Mouse (Mus musculus) MEL (cell line): Measurements from ENCODE around the gene Rps25. TPM values are rescaled to one million over a fixed set of nuclear protein-coding genes. Genes with fewer than 3 reads are reported as not detected.

Experiments used
- CHD1 ChIP-seq: IDR thresholded peaks from 2 replicates; pipeline ENCODE4 v1.6.1; 2012; ENCODE audit warnings: low read depth, mild to moderate bottlenecking, inconsistent platforms, low read length, improper control_type of control experiment
- CHD2 ChIP-seq: IDR thresholded peaks from 2 replicates; pipeline ENCODE4 v1.6.1; 2011; ENCODE audit warnings: low read length, improper control_type of control experiment
- E2F4 ChIP-seq: IDR thresholded peaks from 2 replicates; pipeline ENCODE4 v1.6.1; 2011; ENCODE audit warnings: low read depth, low read length, improper control_type of control experiment, borderline replicate concordance
- ELF1 ChIP-seq: IDR thresholded peaks from 2 replicates; pipeline ENCODE4 v1.6.1; 2014; ENCODE audit warnings: low read depth, mild to moderate bottlenecking, inconsistent platforms, low read length, improper control_type of control experiment, moderate library complexity
- EP300 ChIP-seq, 2 experiments: IDR thresholded peaks; 2 replicates each; pipeline ENCODE4 v1.6.1; 2011; ENCODE audit warnings: improper control_type of control experiment in 2 of 2, low read length in 2 of 2, low read depth in 1 of 2, mild to moderate bottlenecking in 1 of 2
- GATA1 ChIP-seq: IDR thresholded peaks from 2 replicates; pipeline ENCODE4 v1.6.1; 2011; ENCODE audit warnings: low read depth, low read length, improper control_type of control experiment
- HCFC1 ChIP-seq: IDR thresholded peaks from 2 replicates; pipeline ENCODE4 v1.6.1; 2012; ENCODE audit warnings: low read depth, mild to moderate bottlenecking, inconsistent platforms, low read length, improper control_type of control experiment, moderate library complexity
- JUND ChIP-seq: IDR thresholded peaks from 2 replicates; pipeline ENCODE4 v1.6.1; 2011; ENCODE audit warnings: low read depth, mild to moderate bottlenecking, improper control_type of control experiment, low read length
- KAT2A ChIP-seq: conservative IDR thresholded peaks from 2 replicates; pipeline ENCODE4 v1.6.1; 2012; ENCODE audit warnings: low read depth, low read length, improper control_type of control experiment, inconsistent platforms
- MAFK ChIP-seq: IDR thresholded peaks from 2 replicates; pipeline ENCODE4 v1.6.1; 2011; ENCODE audit warnings: low read depth, mild to moderate bottlenecking, low read length, improper control_type of control experiment, borderline replicate concordance
- MAZ ChIP-seq: IDR thresholded peaks from 2 replicates; pipeline ENCODE4 v1.6.1; 2012; ENCODE audit warnings: low read depth, mild to moderate bottlenecking, inconsistent platforms, low read length, improper control_type of control experiment
- MYB ChIP-seq: IDR thresholded peaks from 2 replicates; pipeline ENCODE4 v1.6.1; 2011; ENCODE audit warnings: mild to moderate bottlenecking, low read depth, low read length, improper control_type of control experiment
- MYC ChIP-seq: IDR thresholded peaks from 2 replicates; pipeline ENCODE4 v1.6.1; 2011; ENCODE audit warnings: low read depth, mild to moderate bottlenecking, low read length, improper control_type of control experiment, moderate library complexity
- NELFE ChIP-seq: IDR thresholded peaks from 2 replicates; pipeline ENCODE4 v1.6.1; 2011; ENCODE audit warnings: low read depth, low read length, improper control_type of control experiment
- POLR2A ChIP-seq, 2 experiments: IDR thresholded peaks; 2 replicates each; pipeline ENCODE4 v1.6.1; 2011 to 2012; ENCODE audit warnings: low read length in 2 of 2, mild to moderate bottlenecking in 2 of 2, control low read depth in 1 of 2, improper control_type of control experiment in 1 of 2, low read depth in 1 of 2, moderate library complexity in 1 of 2; ENCODE audit not compliant: control insufficient read depth in 1 of 2, insufficient read depth in 1 of 2, poor library complexity in 1 of 2
- POLR2AphosphoS2 ChIP-seq: IDR thresholded peaks from 2 replicates; pipeline ENCODE4 v1.6.1; 2011; ENCODE audit warnings: low read length, improper control_type of control experiment
- POLR2AphosphoS5 ChIP-seq: IDR thresholded peaks from 2 replicates; pipeline ENCODE4 v1.6.1; 2012; ENCODE audit warnings: low read depth, borderline replicate concordance, mild to moderate bottlenecking, inconsistent platforms, low read length, moderate library complexity, mixed read lengths
- RCOR1 ChIP-seq: IDR thresholded peaks from 2 replicates; pipeline ENCODE4 v1.6.1; 2012; ENCODE audit warnings: low read depth, mild to moderate bottlenecking, inconsistent platforms, low read length, improper control_type of control experiment
- SIN3A ChIP-seq: IDR thresholded peaks from 2 replicates; pipeline ENCODE4 v1.6.1; 2012; ENCODE audit warnings: low read length, improper control_type of control experiment, inconsistent platforms
- SMC3 ChIP-seq: IDR thresholded peaks from 2 replicates; pipeline ENCODE4 v1.6.1; 2011; ENCODE audit warnings: low read depth, low read length, improper control_type of control experiment
- TAL1 ChIP-seq: IDR thresholded peaks from 2 replicates; pipeline ENCODE4 v1.6.1; 2012; ENCODE audit warnings: mild to moderate bottlenecking, inconsistent platforms, low read length, moderate library complexity, mixed read lengths
- USF1 ChIP-seq: IDR thresholded peaks from 2 replicates; pipeline ENCODE4 v1.6.1; 2014; ENCODE audit warnings: low read depth, mild to moderate bottlenecking, inconsistent platforms, low read length, improper control_type of control experiment, moderate library complexity
- ZKSCAN1 ChIP-seq: IDR thresholded peaks from 2 replicates; pipeline ENCODE4 v1.6.1; 2012; ENCODE audit warnings: low read depth, mild to moderate bottlenecking, inconsistent platforms, low read length, improper control_type of control experiment, moderate library complexity
- ZMIZ1 ChIP-seq: IDR thresholded peaks from 2 replicates; pipeline ENCODE4 v1.6.1; 2012; ENCODE audit warnings: low read depth, mild to moderate bottlenecking, inconsistent platforms, low read length, improper control_type of control experiment, moderate library complexity
- ZNF384 ChIP-seq: IDR thresholded peaks from 2 replicates; pipeline ENCODE4 v1.6.1; 2012; ENCODE audit warnings: low read depth, mild to moderate bottlenecking, inconsistent platforms, low read length, improper control_type of control experiment
- polyA plus RNA-seq, 2 experiments: library from polyadenylated mRNA; stranded (reverse) in 1 of 2; unstranded in 1 of 2; fragments of >175 nt in 1 of 2; fragments of >200 nt in 1 of 2; gene quantifications; 2 replicates each; pipeline versions ENCODE4 v1.2.1 to v1.2.4; 2012; ENCODE audit warnings: low replicate concordance in 2 of 2, low read depth in 1 of 2; ENCODE audit not compliant: insufficient read length in 2 of 2, insufficient read depth in 1 of 2, missing spikeins in 1 of 2
- total RNA-seq: library from RNA; depleted of rRNA; stranded (reverse); fragments of 300-350 nt; gene quantifications from 2 replicates; pipeline ENCODE4 v1.2.3, GENCODE M21; 2012

Rps25 gene
- total and polyA plus RNA-seq, 3 experiments, result 2,743 to 3,114 TPM; not detected in 1

- TF ChIP-seq POLR2AphosphoS5, result no peak
- TF ChIP-seq ZKSCAN1, result no peak
- TF ChIP-seq POLR2AphosphoS2, result peak; percentile 84
- peak; percentile 58; the same call in 1 of the 2 replicates for TF ChIP-seq ELF1
- TF ChIP-seq POLR2A (IDR thresholded peaks at IDR 0.05; ENCODE audit: control insufficient read depth in 1 of 2, insufficient read depth in 1 of 2, low read depth in 1 of 2, low read length in 2 of 2, poor library complexity in 1 of 2), result peak; percentile 40 to 82; a peak in 3 of 4 replicates
- TF ChIP-seq E2F4, result no peak
- TF ChIP-seq TAL1, result no peak
- peak; percentile 92 for TF ChIP-seq MAZ
- no peak; the same call in 1 of the 2 replicates for TF ChIP-seq KAT2A
- TF ChIP-seq CHD2, result no peak
- no peak for TF ChIP-seq MAFK
- no peak for TF ChIP-seq CHD1
- TF ChIP-seq NELFE, result peak; percentile 86
- no peak for TF ChIP-seq USF1
- TF ChIP-seq GATA1, result no peak
- TF ChIP-seq HCFC1, result peak; percentile 84
- TF ChIP-seq MYB, result no peak
- no peak for TF ChIP-seq ZMIZ1
- no peak; the same call in 1 of the 2 replicates for TF ChIP-seq RCOR1
- no peak for TF ChIP-seq SMC3
- no peak for TF ChIP-seq ZNF384
- TF ChIP-seq JUND, result no peak
- TF ChIP-seq SIN3A, result peak; percentile 65
- peak; percentile 54; the same call in 1 of the 2 replicates for TF ChIP-seq MYC
- TF ChIP-seq EP300 (IDR thresholded peaks at IDR 0.05; ENCODE audit: low read depth in 1 of 2, low read length in 2 of 2), result peak in 1 of 2 experiments; percentile 53; a peak in 2 of 4 replicates
These were observed 11.0 kb downstream of the Rps25 start (continued) for GRCm38 (mm10) chr9:44417892-44418363.
